Mouse (Mus musculus): ENCODE data around the gene Eif5a. TPM values are rescaled to one million over a fixed set of nuclear protein-coding genes. Genes with fewer than 3 reads are reported as not detected.
"Not testable (repeated sequence)": the region's sequence is repeated elsewhere in the genome, so short reads cannot be mapped to it uniquely, and the experiment has no call there.

The Eif5a gene
- polyA plus RNA-seq, 1 experiment from 2014 or later: 1,371 TPM

DNA sequence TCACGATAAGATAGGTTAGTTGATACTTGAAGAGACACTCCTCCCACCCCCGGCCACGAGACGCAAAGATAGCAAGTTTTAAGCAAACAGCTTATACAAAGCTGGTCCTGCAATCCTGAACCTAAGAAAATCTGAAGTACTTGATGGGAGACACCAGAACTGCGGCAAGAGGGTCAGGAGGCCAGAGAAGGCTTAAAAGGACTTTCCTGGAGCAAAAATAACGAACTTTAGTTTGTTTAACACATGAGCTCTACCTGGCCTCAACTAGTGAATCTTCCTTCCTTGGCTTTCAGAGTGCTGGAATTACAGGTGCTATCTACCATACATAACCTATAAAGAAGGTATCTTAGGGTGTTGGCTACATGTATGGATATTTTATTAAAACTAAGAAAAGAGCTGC is 12.9 kb upstream of the Eif5a start:
- DNase-seq (ENCODE audit: low spot score) (no peak), ATAC-seq (replicated peaks; ENCODE audit: low FRiP score, low read depth) (no peak)
- 0 out of 2 replicates have a peak overlapping the region, but pooled peaks have one; percentile 47 for H3K4me3 ChIP-seq (replicated peaks; ENCODE audit: low read depth, low read length)
- TF ChIP-seq CTCF (IDR thresholded peaks at IDR 0.05; ENCODE audit: low read depth): no peak
- H3K4me1 ChIP-seq (replicated peaks; ENCODE audit: insufficient read depth, low read length): peaks cover 24% of the 10 kb centered on the region
- H3K27ac ChIP-seq: 0 out of 2 replicates have a peak overlapping the region, but pooled peaks have one; percentile 6
- H3K4me2 ChIP-seq (ENCODE audit: low read length): peak overlapping the region; percentile 42
- H3K9me3 ChIP-seq (replicated peaks; ENCODE audit: low read length): no peaks in the 10 kb centered on the region
- H3K27me3 ChIP-seq (ENCODE audit: insufficient read depth, low read length): no peaks in the 10 kb centered on the region; the same call in 1 of the 2 replicates
- no peak overlapping the region for H3K9ac ChIP-seq (ENCODE audit: low read depth, low read length)
- 17% methylated on average over 6 of the region's 6 CpGs for WGBS
- H3K36me3 ChIP-seq (ENCODE audit: insufficient read depth, low read length): no peaks in the 10 kb centered on the region

DNA sequence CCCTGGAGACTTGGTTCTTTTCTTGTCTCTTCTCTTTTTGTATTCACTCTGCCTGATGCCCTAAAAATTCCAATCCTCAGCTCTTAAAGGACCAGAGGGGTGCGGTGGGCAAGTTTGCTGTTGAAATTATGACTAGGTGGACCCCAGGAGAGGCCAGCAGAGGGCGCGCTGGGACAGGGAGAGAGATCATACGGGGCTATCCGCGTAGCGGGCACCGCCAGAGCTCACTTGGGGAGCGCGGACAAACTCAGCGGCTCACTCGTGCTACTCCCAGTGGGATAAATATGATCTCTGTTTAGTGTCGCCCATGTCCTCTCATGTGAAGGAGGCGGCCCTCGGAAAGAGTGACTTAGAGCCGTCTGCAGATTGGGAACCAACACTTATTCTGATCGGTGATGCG is 12.4 kb upstream of the Eif5a start:
- Histone ChIP-seq H3K9me3 (replicated peaks; ENCODE audit: low read length) (no peaks in the 10 kb centered on the region), H3K4me2 (ENCODE audit: low read length) (peak overlapping the region; percentile 42), H3K9ac (ENCODE audit: low read depth, low read length) (no peak overlapping the region; the same call in 1 of the 2 replicates), H3K4me1 (replicated peaks; ENCODE audit: insufficient read depth, low read length) (peaks cover 24% of the 10 kb centered on the region), H3K36me3 (ENCODE audit: insufficient read depth, low read length) (no peaks in the 10 kb centered on the region), H3K27me3 (ENCODE audit: insufficient read depth, low read length) (no peaks in the 10 kb centered on the region; the same call in 1 of the 2 replicates), H3K4me3 (replicated peaks; ENCODE audit: low read depth, low read length) (no peak overlapping the region; the same call in 1 of the 2 replicates), H3K27ac (no peak overlapping the region)
- WGBS: under 1% methylated on average over 18 of the region's 18 CpGs
- TF ChIP-seq CTCF (IDR thresholded peaks at IDR 0.05; ENCODE audit: low read depth): peak; percentile 98
- peak; percentile 96 for DNase-seq (ENCODE audit: low spot score)
- 0 out of 2 replicates have a peak, but pooled peaks have one; percentile 12 for ATAC-seq (replicated peaks; ENCODE audit: low FRiP score, low read depth)

DNA sequence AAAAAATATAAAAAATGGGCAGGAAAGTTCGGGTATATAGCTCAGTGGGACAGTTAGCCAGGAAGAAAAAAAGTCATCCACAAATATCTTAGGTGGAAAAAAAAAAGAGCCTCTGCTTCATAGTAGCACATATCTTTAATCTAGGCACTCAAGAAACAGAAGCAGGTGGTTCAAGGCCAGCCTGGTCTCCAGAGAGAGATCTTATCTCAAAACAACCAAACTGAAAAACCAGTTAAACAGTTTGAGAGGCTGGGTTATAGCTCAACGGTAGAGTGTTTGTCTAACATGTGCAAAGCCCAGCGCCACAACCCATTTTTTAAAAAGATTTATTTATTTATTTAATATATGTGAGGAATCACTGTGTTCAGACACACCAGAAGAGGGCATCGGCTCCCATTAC is 11.3 kb upstream of the Eif5a start:
- H3K36me3 ChIP-seq (ENCODE audit: insufficient read depth, low read length): no peaks in the 10 kb centered on the region
- H3K9ac ChIP-seq (ENCODE audit: low read depth, low read length): no peak overlapping the region
- H3K9me3 ChIP-seq (replicated peaks; ENCODE audit: low read length): no peaks in the 10 kb centered on the region
- no peak for DNase-seq (ENCODE audit: low spot score)
- no peak overlapping the region for H3K27ac ChIP-seq
- no peak for ATAC-seq (replicated peaks; ENCODE audit: low FRiP score, low read depth)
- no peaks in the 10 kb centered on the region; the same call in 1 of the 2 replicates for H3K27me3 ChIP-seq (ENCODE audit: insufficient read depth, low read length)
- WGBS: 76% methylated on average over 4 of the region's 4 CpGs
- peaks cover 24% of the 10 kb centered on the region for H3K4me1 ChIP-seq (replicated peaks; ENCODE audit: insufficient read depth, low read length)
- TF ChIP-seq CTCF (IDR thresholded peaks at IDR 0.05; ENCODE audit: low read depth): no peak
- no peak overlapping the region for H3K4me3 ChIP-seq (replicated peaks; ENCODE audit: low read depth, low read length)
- H3K4me2 ChIP-seq (ENCODE audit: low read length): no peak overlapping the region

DNA sequence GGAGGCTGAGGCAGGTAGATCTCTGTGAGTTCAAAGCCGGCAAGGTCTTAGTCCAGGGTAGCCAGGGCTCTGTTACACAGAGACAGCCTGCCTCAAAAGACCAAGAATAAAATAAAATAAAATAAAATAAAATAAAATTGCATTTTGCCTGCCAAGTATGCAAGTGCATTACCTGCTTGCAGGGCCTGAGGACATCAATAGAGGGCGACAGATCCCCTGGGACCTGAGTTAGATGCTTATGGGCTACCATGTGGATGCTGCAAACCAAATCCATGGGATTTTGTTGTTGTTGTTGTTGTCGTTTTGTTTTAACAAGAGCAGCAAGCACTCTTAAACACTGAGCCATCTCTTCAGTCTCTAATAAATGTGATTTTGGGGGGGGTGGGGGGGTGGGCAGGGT is 10.5 kb upstream of the Eif5a start:
- H3K27ac ChIP-seq: no peak overlapping the region
- H3K9me3 ChIP-seq (replicated peaks; ENCODE audit: low read length): no peaks in the 10 kb centered on the region
- WGBS: 51% methylated on average over 3 of the region's 3 CpGs
- no peak for ATAC-seq (replicated peaks; ENCODE audit: low FRiP score, low read depth)
- no peak overlapping the region for H3K4me3 ChIP-seq (replicated peaks; ENCODE audit: low read depth, low read length)
- H3K9ac ChIP-seq (ENCODE audit: low read depth, low read length): no peak overlapping the region
- no peaks in the 10 kb centered on the region for H3K36me3 ChIP-seq (ENCODE audit: insufficient read depth, low read length)
- DNase-seq (ENCODE audit: low spot score): no peak
- H3K27me3 ChIP-seq (ENCODE audit: insufficient read depth, low read length): no peaks in the 10 kb centered on the region; the same call in 1 of the 2 replicates
- H3K4me2 ChIP-seq (ENCODE audit: low read length): no peak overlapping the region
- peaks cover 20% of the 10 kb centered on the region for H3K4me1 ChIP-seq (replicated peaks; ENCODE audit: insufficient read depth, low read length)
- peak; percentile 33; the same call in 1 of the 2 replicates for TF ChIP-seq CTCF (IDR thresholded peaks at IDR 0.05; ENCODE audit: low read depth)

DNA sequence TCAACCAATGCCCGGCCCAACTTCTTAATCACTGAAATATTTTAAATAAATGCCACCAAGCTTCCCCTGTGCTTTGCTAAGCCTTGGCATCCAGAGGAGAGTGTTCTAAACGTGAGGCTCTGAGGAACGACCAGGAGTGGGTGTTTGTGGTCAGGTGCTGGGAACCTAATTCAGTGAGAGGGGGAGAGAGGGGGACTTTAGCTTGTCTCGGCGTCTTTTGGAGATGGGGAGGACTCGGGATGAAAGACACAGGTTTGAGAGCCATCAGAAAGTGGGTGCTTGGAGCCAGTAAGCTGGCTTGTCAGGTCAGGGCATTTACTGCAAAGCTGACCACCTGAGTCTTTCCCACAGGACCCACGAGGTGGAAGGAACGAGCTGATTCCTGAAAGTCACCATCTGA is 10.0 kb upstream of the Eif5a start:
- Histone ChIP-seq H3K27ac (no peak overlapping the region), H3K4me2 (ENCODE audit: low read length) (no peak overlapping the region), H3K4me3 (replicated peaks; ENCODE audit: low read depth, low read length) (no peak overlapping the region), H3K9me3 (replicated peaks; ENCODE audit: low read length) (no peaks in the 10 kb centered on the region), H3K4me1 (replicated peaks; ENCODE audit: insufficient read depth, low read length) (peaks cover 15% of the 10 kb centered on the region), H3K36me3 (ENCODE audit: insufficient read depth, low read length) (no peaks in the 10 kb centered on the region), H3K27me3 (ENCODE audit: insufficient read depth, low read length) (no peaks in the 10 kb centered on the region; the same call in 1 of the 2 replicates), H3K9ac (ENCODE audit: low read depth, low read length) (no peak overlapping the region)
- TF ChIP-seq CTCF (IDR thresholded peaks at IDR 0.05; ENCODE audit: low read depth): no peak
- DNase-seq (ENCODE audit: low spot score) (no peak), ATAC-seq (replicated peaks; ENCODE audit: low FRiP score, low read depth) (no peak)
- WGBS: 78% methylated on average over 8 of the region's 8 CpGs

DNA sequence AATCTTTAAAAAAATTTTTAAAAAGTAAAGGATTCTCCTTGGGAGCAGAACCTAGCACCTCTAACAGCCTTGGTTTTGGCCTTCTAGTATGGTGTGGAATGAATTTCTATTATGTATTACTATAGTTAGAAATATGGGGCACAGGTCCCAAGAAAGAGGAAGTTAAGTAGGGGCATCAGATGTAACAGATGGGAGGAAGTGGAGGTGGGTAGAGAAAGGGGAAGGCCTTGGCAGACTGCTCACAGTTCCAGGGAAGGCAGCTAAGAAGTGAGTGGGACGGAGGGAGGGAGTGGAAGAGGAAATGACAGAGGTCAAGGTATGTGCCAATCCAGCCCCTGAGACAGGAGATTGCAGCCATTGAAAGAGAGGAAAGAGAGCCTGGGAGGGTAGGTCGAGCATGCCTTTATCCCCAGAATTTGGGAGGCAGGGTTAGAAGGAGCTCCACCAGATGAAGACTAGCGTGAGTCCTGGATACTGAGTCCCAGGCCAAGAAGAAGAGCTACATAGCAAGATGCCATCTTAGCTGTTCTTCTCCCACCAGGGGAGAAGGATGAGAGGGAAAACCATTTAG is 9.3 kb upstream of the Eif5a start:
- H3K27ac ChIP-seq: no peak overlapping the region
- peaks cover 9% of the 10 kb centered on the region for H3K4me1 ChIP-seq (replicated peaks; ENCODE audit: insufficient read depth, low read length)
- no peak for ATAC-seq (replicated peaks; ENCODE audit: low FRiP score, low read depth)
- no peaks in the 10 kb centered on the region for H3K36me3 ChIP-seq (ENCODE audit: insufficient read depth, low read length)
- no peak overlapping the region for H3K4me2 ChIP-seq (ENCODE audit: low read length)
- H3K9ac ChIP-seq (ENCODE audit: low read depth, low read length): no peak overlapping the region
- H3K4me3 ChIP-seq (replicated peaks; ENCODE audit: low read depth, low read length): no peak overlapping the region
- DNase-seq (ENCODE audit: low spot score): no peak
- H3K9me3 ChIP-seq (replicated peaks; ENCODE audit: low read length): no peaks in the 10 kb centered on the region
- 49% methylated on average over 3 of the region's 3 CpGs for WGBS
- H3K27me3 ChIP-seq (ENCODE audit: insufficient read depth, low read length): no peaks in the 10 kb centered on the region
- no peak for TF ChIP-seq CTCF (IDR thresholded peaks at IDR 0.05; ENCODE audit: low read depth)

DNA sequence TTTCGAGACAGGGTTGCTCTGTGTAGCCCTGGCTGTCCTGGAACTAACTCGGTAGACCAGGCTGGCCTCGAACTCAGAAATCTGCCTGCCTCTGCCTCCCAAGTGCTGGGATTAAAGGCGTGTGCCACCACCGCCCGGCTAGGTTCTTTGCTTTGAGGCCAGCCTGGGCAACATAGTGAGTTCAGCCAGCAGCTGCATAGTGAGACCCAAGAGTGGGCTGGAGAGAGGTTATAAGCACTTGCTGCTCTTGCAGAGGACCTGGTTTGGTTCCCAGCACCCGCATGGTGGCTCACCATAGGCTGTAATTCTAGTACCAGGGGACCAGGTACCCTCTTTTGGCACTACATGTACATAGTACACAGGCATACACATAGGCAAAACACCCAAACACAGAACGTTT is 8.4 kb upstream of the Eif5a start:
- not testable (repeated sequence) for H3K4me1 ChIP-seq (replicated peaks; ENCODE audit: insufficient read depth, low read length); H3K36me3 ChIP-seq (ENCODE audit: insufficient read depth, low read length); H3K4me3 ChIP-seq (replicated peaks; ENCODE audit: low read depth, low read length); H3K27me3 ChIP-seq (ENCODE audit: insufficient read depth, low read length); H3K9me3 ChIP-seq (replicated peaks; ENCODE audit: low read length); DNase-seq (ENCODE audit: low spot score); H3K27ac ChIP-seq; H3K9ac ChIP-seq (ENCODE audit: low read depth, low read length); ATAC-seq (replicated peaks; ENCODE audit: low FRiP score, low read depth); H3K4me2 ChIP-seq (ENCODE audit: low read length)
- WGBS: 89% methylated on average over 8 of the region's 8 CpGs
